Mouse (Mus musculus) kidney, embryonic 14.5 days (tissue): ENCODE data around the gene Nedd9. TPM values are rescaled to one million over a fixed set of nuclear protein-coding genes. Genes with fewer than 3 reads are reported as not detected.

Experiments used
- ATAC-seq: fragments of 200-750 bp; cut with Nextera tagmentation; 2 replicates; pipeline ENCODE4 v1.8.0; 2017; ENCODE audit warnings: moderate number of reproducible peaks, mild to moderate bottlenecking, moderate TSS enrichment, moderate library complexity; ENCODE audit not compliant: low FRiP score, low TSS enrichment
- H3K27ac ChIP-seq: fragments of 300-500 bp; sonication (generic); 2 replicates; pipeline ENCODE4 v1.5.1; 2014; ENCODE audit warnings: low read depth, mild to moderate bottlenecking, low read length, moderate library complexity, mixed read lengths
- H3K27me3 ChIP-seq: fragments of 300-500 bp; sonication (generic); 2 replicates; pipeline ENCODE4 v1.6.1; 2014; ENCODE audit warnings: mild to moderate bottlenecking, low read length; ENCODE audit not compliant: control insufficient read depth, insufficient read depth
- H3K36me3 ChIP-seq: fragments of 300-500 bp; sonication (generic); 2 replicates; pipeline ENCODE4 v1.6.1; 2014; ENCODE audit warnings: low read length, mixed read lengths; ENCODE audit not compliant: control insufficient read depth, insufficient read depth
- H3K4me1 ChIP-seq: fragments of 300-500 bp; sonication (generic); 2 replicates; pipeline ENCODE4 v1.6.1; 2014; ENCODE audit warnings: low read length, mixed read lengths; ENCODE audit not compliant: control insufficient read depth, insufficient read depth
- H3K4me2 ChIP-seq: fragments of 300-500 bp; sonication (generic); replicated peaks from 2 replicates; pipeline ENCODE4 v1.6.1; 2014; ENCODE audit warnings: low read depth, mild to moderate bottlenecking, low read length
- H3K4me3 ChIP-seq: fragments of 300-500 bp; sonication (generic); 2 replicates; pipeline ENCODE4 v1.5.1; 2014; ENCODE audit warnings: mild to moderate bottlenecking, low read length
- H3K9ac ChIP-seq: fragments of 300-500 bp; sonication (generic); 2 replicates; pipeline ENCODE4 v1.6.1; 2014; ENCODE audit warnings: low read depth, mild to moderate bottlenecking, low read length, moderate library complexity
- H3K9me3 ChIP-seq: fragments of 300-500 bp; sonication (generic); 2 replicates; pipeline ENCODE4 v1.6.1; 2016; ENCODE audit warnings: low read length; ENCODE audit not compliant: control insufficient read depth
- WGBS: fragments of 180-500 bp; shearing (Covaris S2); extraction: QIAGEN DNeasy Blood & Tissue Kit; methylation state at CpG from one replicate; pipeline ENCODE4 v1.1.7; 2014; 5-methylcytosine and 5-hydroxymethylcytosine counted together
- polyA plus RNA-seq: library from polyadenylated mRNA; unstranded; fragments of >200 nt; fragmentation: Nextera tagmentation; extraction: Ambion mirVana; gene quantifications from 2 replicates; pipeline ENCODE4 v1.2.1, GENCODE M21; 2014

Gene Nedd9
- polyA plus RNA-seq, 1 experiment from 2014 or later = 24.9 TPM

- Histone ChIP-seq H3K9me3 (no peaks in the 10 kb centered on the region), H3K27me3 (no peaks in the 10 kb centered on the region), H3K4me2 (no peak overlapping the region), H3K4me3 (no peak overlapping the region), H3K4me1 (peaks cover 10% of the 10 kb centered on the region), H3K27ac (no peak overlapping the region), H3K9ac (no peak overlapping the region), H3K36me3 (no peaks in the 10 kb centered on the region)
- no peak for ATAC-seq
- WGBS = 78% methylated on average over 3 of the region's 3 CpGs
Observed at GRCm38 (mm10) chr13:41400289-41400688, 86.9 kb downstream of the Nedd9 start.

GRCm38 (mm10) chr13:41392191-41392590 is 95.0 kb downstream of the Nedd9 start:
- WGBS = 83% methylated on average over 2 of the region's 2 CpGs
- H3K36me3 ChIP-seq = no peaks in the 10 kb centered on the region
- H3K9me3 ChIP-seq = no peaks in the 10 kb centered on the region
- H3K27ac ChIP-seq = no peak overlapping the region
- H3K9ac ChIP-seq = no peak overlapping the region
- no peaks in the 10 kb centered on the region for H3K4me1 ChIP-seq
- no peak for ATAC-seq
- H3K4me3 ChIP-seq = no peak overlapping the region
- H3K4me2 ChIP-seq = no peak overlapping the region
- H3K27me3 ChIP-seq = no peaks in the 10 kb centered on the region

GRCm38 (mm10) chr13:41390698-41391097 is 96.5 kb downstream of the Nedd9 start:
- H3K9me3 ChIP-seq = no peaks in the 10 kb centered on the region
- no peak overlapping the region for H3K9ac ChIP-seq
- H3K4me2 ChIP-seq = no peak overlapping the region
- no peak overlapping the region for H3K4me3 ChIP-seq
- WGBS = 89% methylated on average over 2 of the region's 2 CpGs
- no peak overlapping the region for H3K27ac ChIP-seq
- no peaks in the 10 kb centered on the region for H3K36me3 ChIP-seq
- H3K27me3 ChIP-seq = no peaks in the 10 kb centered on the region
- ATAC-seq = no peak
- no peaks in the 10 kb centered on the region for H3K4me1 ChIP-seq

- no peaks in the 10 kb centered on the region for H3K27me3 ChIP-seq
Observed at GRCm38 (mm10) chr13:41386581-41386980, 100.6 kb downstream of the Nedd9 start.

GRCm38 (mm10) chr13:41384896-41385295 is 102.3 kb downstream of the Nedd9 start:
- 71% methylated on average over 4 of the region's 4 CpGs for WGBS
- H3K9me3 ChIP-seq = no peaks in the 10 kb centered on the region
- H3K9ac ChIP-seq = no peak overlapping the region

More at GRCm38 (mm10) chr13:41386581-41386980, 100.6 kb downstream of the Nedd9 start:
- no peak overlapping the region for H3K4me3 ChIP-seq
- H3K4me2 ChIP-seq = no peak overlapping the region
- H3K9me3 ChIP-seq = no peaks in the 10 kb centered on the region
- no peak for ATAC-seq
- H3K27ac ChIP-seq = no peak overlapping the region
- H3K36me3 ChIP-seq = no peaks in the 10 kb centered on the region
- H3K4me1 ChIP-seq = no peaks in the 10 kb centered on the region
- H3K9ac ChIP-seq = no peak overlapping the region
- WGBS = 61% methylated on average over 4 of the region's 4 CpGs

GRCm38 (mm10) chr13:41382635-41383034 is 104.5 kb downstream of the Nedd9 start:
- H3K4me1 ChIP-seq = no peaks in the 10 kb centered on the region

More at GRCm38 (mm10) chr13:41384896-41385295, 102.3 kb downstream of the Nedd9 start:
- Histone ChIP-seq H3K4me1 (no peaks in the 10 kb centered on the region), H3K27me3 (no peaks in the 10 kb centered on the region), H3K36me3 (no peaks in the 10 kb centered on the region), H3K27ac (no peak overlapping the region), H3K4me3 (no peak overlapping the region), H3K4me2 (no peak overlapping the region)
- ATAC-seq = no peak

GRCm38 (mm10) chr13:41381806-41382546 is 105.2 kb downstream of the Nedd9 start:
- H3K4me3 ChIP-seq = no peak overlapping the region
- WGBS = 86% methylated on average over 5 of the region's 5 CpGs
- H3K27me3 ChIP-seq = no peaks in the 10 kb centered on the region
- no peak overlapping the region for H3K9ac ChIP-seq
- no peaks in the 10 kb centered on the region for H3K36me3 ChIP-seq
- no peak overlapping the region for H3K4me2 ChIP-seq
- H3K27ac ChIP-seq = no peak overlapping the region
- H3K4me1 ChIP-seq = no peaks in the 10 kb centered on the region
- ATAC-seq = no peak
- no peaks in the 10 kb centered on the region for H3K9me3 ChIP-seq

More at GRCm38 (mm10) chr13:41382635-41383034, 104.5 kb downstream of the Nedd9 start:
- no peak for ATAC-seq
- Histone ChIP-seq H3K9ac (no peak overlapping the region), H3K4me2 (no peak overlapping the region), H3K9me3 (no peaks in the 10 kb centered on the region), H3K27me3 (no peaks in the 10 kb centered on the region), H3K27ac (no peak overlapping the region), H3K4me3 (no peak overlapping the region), H3K36me3 (no peaks in the 10 kb centered on the region)

- ATAC-seq = no peak
- Histone ChIP-seq H3K36me3 (no peaks in the 10 kb centered on the region), H3K9me3 (no peaks in the 10 kb centered on the region), H3K27me3 (no peaks in the 10 kb centered on the region), H3K4me1 (no peaks in the 10 kb centered on the region), H3K27ac (no peak overlapping the region), H3K4me2 (no peak overlapping the region), H3K9ac (no peak overlapping the region), H3K4me3 (no peak overlapping the region)
- WGBS = 81% methylated on average over 7 of the region's 7 CpGs
Observed at GRCm38 (mm10) chr13:41381041-41381805, 105.9 kb downstream of the Nedd9 start.

GRCm38 (mm10) chr13:41379951-41380465 is 107.2 kb downstream of the Nedd9 start:
- Histone ChIP-seq H3K4me1 (no peaks in the 10 kb centered on the region), H3K36me3 (no peaks in the 10 kb centered on the region), H3K4me2 (no peak overlapping the region), H3K9me3 (no peaks in the 10 kb centered on the region), H3K27me3 (no peaks in the 10 kb centered on the region), H3K27ac (no peak overlapping the region), H3K9ac (no peak overlapping the region), H3K4me3 (no peak overlapping the region)
- 94% methylated on average over 4 of the region's 4 CpGs for WGBS
- no peak for ATAC-seq
